Mouse (Mus musculus) heart, postnatal 0 days (tissue): ENCODE measurements around the gene Snupn.

Experiments used
- CTCF ChIP-seq: IDR thresholded peaks from 2 replicates; pipeline ENCODE4 v1.5.1; 2016; ENCODE audit warnings: antibody characterized with exemption, control low read depth, low read depth
- EP300 ChIP-seq: IDR thresholded peaks from 2 replicates; pipeline ENCODE4 v1.6.1; 2016; ENCODE audit warnings: antibody characterized with exemption, low read depth

GRCm38 (mm10) chr9:56950414-56951400 lies at the start of gene Snupn:
- TF ChIP-seq CTCF (no peak), EP300 (no peak)
